In genomic region chr4:10914766-10915165, GRCm38 (mm10) we compare ENCODE assay signal across 13 mouse cellular contexts. TPM values are rescaled to one million over a fixed set of nuclear protein-coding genes. Genes with fewer than 3 reads are reported as not detected.
DNase-seq lines count a peak whose midpoint lies in the region; ATAC-seq and TF ChIP-seq lines count a peak whose summit lies in the region.
"Had no signal": no experiment of that assay in that cellular context is flagged by ENCODE, and none has a peak within 500 bp of the region (broad histone marks: within the 10 kb centered on the region; RNA-seq: fewer than 3 reads in every experiment).

No protein-coding gene starts in this region.

- H3K4me2 ChIP-seq in heart, embryonic 12.5 days, result no peak overlapping the region
- peak overlapping the region; percentile 67 for H3K4me2 ChIP-seq in liver, embryonic 14.5 days (ENCODE audit: low read depth)
- H3K4me2 ChIP-seq in forebrain, postnatal 0 days (ENCODE audit: low read depth), result no peak overlapping the region
- H3K4me2 ChIP-seq: intestine, embryonic 15.5 days; midbrain, embryonic 11.5 days had no signal

- H3K36me3 ChIP-seq in heart, embryonic 12.5 days, result no peaks in the 10 kb centered on the region
- H3K36me3 ChIP-seq in liver, embryonic 14.5 days (replicated peaks; ENCODE audit: control insufficient read depth, insufficient read depth, low read depth), result no peaks in the 10 kb centered on the region
- no peaks in the 10 kb centered on the region for H3K36me3 ChIP-seq in thymus, adult 2 months (ENCODE audit: control insufficient read depth, insufficient read depth, low read length)
- no peaks in the 10 kb centered on the region for H3K36me3 ChIP-seq in forebrain, postnatal 0 days (ENCODE audit: insufficient read depth)
- no peaks in the 10 kb centered on the region for H3K36me3 ChIP-seq in hindbrain, embryonic 10.5 days
- H3K36me3 ChIP-seq: intestine, embryonic 15.5 days had no signal

- TF ChIP-seq EP300 in liver, embryonic 14.5 days (IDR thresholded peaks at IDR 0.05; ENCODE audit: low read depth), result peak; percentile 96

- peak; percentile 86 for ATAC-seq in heart, embryonic 12.5 days (ENCODE audit: insufficient number of reproducible peaks, low FRiP score)
- peak; percentile 99 for ATAC-seq in liver, embryonic 14.5 days (ENCODE audit: insufficient read depth)
- ATAC-seq in forebrain, postnatal 0 days, result no peak
- ATAC-seq: intestine, embryonic 15.5 days had no signal

- 41% methylated on average over 2 of the region's 2 CpGs for WGBS in heart, embryonic 12.5 days
- WGBS in liver, embryonic 14.5 days (ENCODE audit: insufficient replicate concordance), result 10% methylated on average over 2 of the region's 2 CpGs
- WGBS in thymus, adult 2 months, result 12% methylated on average over 2 of the region's 2 CpGs
- WGBS in forebrain, postnatal 0 days, result 87% methylated on average over 2 of the region's 2 CpGs
- 73% methylated on average over 2 of the region's 2 CpGs for WGBS in hindbrain, embryonic 10.5 days

- no peaks in the 10 kb centered on the region for H3K27me3 ChIP-seq in heart, embryonic 12.5 days (replicated peaks)
- H3K27me3 ChIP-seq in liver, embryonic 14.5 days (ENCODE audit: control insufficient read depth, insufficient read depth, low read length), result no peaks in the 10 kb centered on the region
- H3K27me3 ChIP-seq in thymus, adult 2 months (ENCODE audit: control insufficient read depth, insufficient read depth, low read length), result no peaks in the 10 kb centered on the region
- H3K27me3 ChIP-seq in forebrain, postnatal 0 days (ENCODE audit: insufficient read depth, low read length), result no peaks in the 10 kb centered on the region
- no peaks in the 10 kb centered on the region; the same call in 1 of the 2 replicates for H3K27me3 ChIP-seq in hindbrain, embryonic 10.5 days (ENCODE audit: insufficient read depth, poor library complexity, severe bottlenecking)
- H3K27me3 ChIP-seq: intestine, embryonic 15.5 days had no signal

- TF ChIP-seq CTCF in liver, embryonic 14.5 days (IDR thresholded peaks at IDR 0.05; ENCODE audit: low read depth), result no peak
- TF ChIP-seq CTCF in thymus, adult 2 months (IDR thresholded peaks at IDR 0.05; ENCODE audit: borderline replicate concordance, control insufficient read depth, extremely low read depth, insufficient read depth, low read length, poor library complexity), result no peak
- TF ChIP-seq CTCF in forebrain, postnatal 0 days (IDR thresholded peaks at IDR 0.05; ENCODE audit: low read depth), result no peak

- peaks cover 16% of the 10 kb centered on the region for H3K4me1 ChIP-seq in heart, embryonic 12.5 days (replicated peaks)
- H3K4me1 ChIP-seq in liver, embryonic 14.5 days (replicated peaks; ENCODE audit: control insufficient read depth in 2 of 2, insufficient read depth in 2 of 2, low read length in 1 of 2), result peaks cover 31 to 47% of the 10 kb centered on the region in 2 experiments
- peaks cover 28% of the 10 kb centered on the region for H3K4me1 ChIP-seq in thymus, adult 2 months (replicated peaks; ENCODE audit: control insufficient read depth, insufficient read depth, low read length)
- no peaks in the 10 kb centered on the region for H3K4me1 ChIP-seq in forebrain, postnatal 0 days (ENCODE audit: insufficient read depth)
- H3K4me1 ChIP-seq in hindbrain, embryonic 10.5 days (replicated peaks), result peaks cover 10% of the 10 kb centered on the region

- no peak for TF ChIP-seq POLR2A in thymus, adult 2 months (IDR thresholded peaks at IDR 0.05; ENCODE audit: control insufficient read depth, extremely low read depth, insufficient read depth, low read length, poor library complexity)

- no peak overlapping the region for H3K9ac ChIP-seq in heart, embryonic 12.5 days
- H3K9ac ChIP-seq in liver, embryonic 14.5 days (replicated peaks), result peak overlapping the region; percentile 51
- no peak overlapping the region for H3K9ac ChIP-seq in forebrain, postnatal 0 days
- H3K9ac ChIP-seq: intestine, embryonic 15.5 days had no signal

- no peak for DNase-seq in heart, adult 9 months (ENCODE audit: low spot score in 2 of 2)
- peak; percentile 56 for DNase-seq in c-Kit-positive CD71-negative TER-119-negative erythroid progenitor cells, embryonic 14.5 days (ENCODE audit: low read depth)
- peak; percentile 88 to 93 (median 91) for DNase-seq in liver, embryonic 14.5 days (ENCODE audit: low read depth in 3 of 3, low spot score in 3 of 3)
- DNase-seq in thymus, adult 2 months, result peak; percentile 53
- DNase-seq in forebrain, postnatal 0 days, result no peak
- no peak for DNase-seq in MN1 (ENCODE audit: low spot score)
- DNase-seq in hindbrain, embryonic 10.5 days (ENCODE audit: low spot score), result no peak
- DNase-seq: adrenal gland, postnatal 36 days; cerebellum, postnatal 25 days; gastrocnemius, adult 2 months had no signal

- no peaks in the 10 kb centered on the region for H3K9me3 ChIP-seq in heart, embryonic 12.5 days (replicated peaks)
- H3K9me3 ChIP-seq in liver, embryonic 14.5 days (ENCODE audit: control insufficient read depth, low read length), result no peaks in the 10 kb centered on the region
- no peaks in the 10 kb centered on the region for H3K9me3 ChIP-seq in forebrain, postnatal 0 days (ENCODE audit: low read length)
- H3K9me3 ChIP-seq in hindbrain, embryonic 10.5 days, result no peaks in the 10 kb centered on the region
- H3K9me3 ChIP-seq: intestine, embryonic 15.5 days had no signal

- no peak overlapping the region for H3K4me3 ChIP-seq in heart, embryonic 12.5 days
- no peak overlapping the region for H3K4me3 ChIP-seq in liver, embryonic 14.5 days (ENCODE audit: insufficient read depth in 1 of 2, low read depth in 2 of 2, low read length in 2 of 2)
- no peak overlapping the region for H3K4me3 ChIP-seq in thymus, adult 2 months (ENCODE audit: control insufficient read depth, insufficient read depth, low read length)
- no peak overlapping the region for H3K4me3 ChIP-seq in forebrain, postnatal 0 days (ENCODE audit: low read depth, low read length)
- H3K4me3 ChIP-seq in hindbrain, embryonic 10.5 days, result no peak overlapping the region
- H3K4me3 ChIP-seq: gastrocnemius, adult 2 months; intestine, embryonic 15.5 days had no signal

- no peak overlapping the region for H3K27ac ChIP-seq in heart, embryonic 12.5 days (ENCODE audit: poor library complexity, severe bottlenecking)
- H3K27ac ChIP-seq in liver, embryonic 14.5 days, result peak overlapping the region; percentile 94
- no peak overlapping the region for H3K27ac ChIP-seq in thymus, adult 2 months (ENCODE audit: control insufficient read depth, insufficient read depth, low read length)
- H3K27ac ChIP-seq in forebrain, postnatal 0 days (ENCODE audit: low read depth, low read length), result no peak overlapping the region
- no peak overlapping the region for H3K27ac ChIP-seq in hindbrain, embryonic 10.5 days
- H3K27ac ChIP-seq: gastrocnemius, adult 2 months; intestine, embryonic 15.5 days had no signal

RNA-seq across cellular contexts. Expression of gene 2610301B20Rik, which starts 40.5 kb away (rescaled TPM):
- 23.5 and 24.0 TPM in 2 replicates for polyA plus RNA-seq in heart, embryonic 12.5 days (2016; fragmentation: Nextera tagmentation; extraction: Ambion mirVana)
- 5.1 and 6.2 TPM in 2 replicates for polyA plus RNA-seq in liver, embryonic 14.5 days (2012; rRNA removed)
- polyA plus RNA-seq in liver, embryonic 14.5 days (2014; fragmentation: Nextera tagmentation; extraction: Ambion mirVana), result 9.8 and 10.0 TPM in 2 replicates
- polyA plus RNA-seq in thymus, adult 2 months (2012; rRNA removed), result 4.2 and 5.9 TPM in 2 replicates
- total RNA-seq in forebrain, postnatal 0 days (2014; rRNA removed), result 33.9 and 35.5 TPM in 2 replicates
- 33.1 and 39.0 TPM in 2 replicates for polyA plus RNA-seq in forebrain, postnatal 0 days (2015; fragmentation: Nextera tagmentation; extraction: Ambion mirVana)
- 40.4 and 40.9 TPM in 2 replicates for polyA plus RNA-seq in hindbrain, embryonic 10.5 days (2016; fragmentation: Nextera tagmentation; extraction: Ambion mirVana)

Comparison
In these comparisons a context has a peak if more than half of its experiments do, and no peak if none do; other contexts are left out.
1. DNase-seq: peak in c-Kit-positive CD71-negative TER-119-negative erythroid progenitor cells, embryonic 14.5 days (single experiment), liver, embryonic 14.5 days (3 of 3) and thymus, adult 2 months (single experiment); none in heart, adult 9 months (0 of 2), forebrain, postnatal 0 days (single experiment), MN1 (single experiment) and hindbrain, embryonic 10.5 days (single experiment).